Mouse (Mus musculus): Measurements from ENCODE around the gene Myo15b.

- TF ChIP-seq CTCF (IDR thresholded peaks at IDR 0.05; ENCODE audit: extremely low read depth, insufficient read length, insufficient replicate concordance, low read depth, low read length) (no peak), POLR2A (IDR thresholded peaks at IDR 0.05; ENCODE audit: low read depth, low read length) (no peak)
Measured at GRCm38 (mm10) chr11:115838895-115839311, 19.3 kb upstream of the Myo15b start.
